In genomic region chr8:122162992-122163391, GRCm38 (mm10) we compare ENCODE assay signal across 8 mouse cellular contexts.
DNase-seq lines count a peak whose midpoint lies in the region; ATAC-seq and TF ChIP-seq lines count a peak whose summit lies in the region.

No protein-coding gene starts in this region.

- 36% methylated on average over 8 of the region's 8 CpGs for WGBS in midbrain, embryonic 10.5 days
- WGBS in midbrain, embryonic 13.5 days = 32% methylated on average over 8 of the region's 8 CpGs
- 36% methylated on average over 8 of the region's 8 CpGs for WGBS in kidney, adult 2 months
- WGBS in liver, embryonic 11.5 days = 29% methylated on average over 8 of the region's 8 CpGs

- H3K27ac ChIP-seq in midbrain, embryonic 10.5 days (replicated peaks) = no peak overlapping the region
- H3K27ac ChIP-seq in midbrain, embryonic 13.5 days = no peak overlapping the region
- no peak overlapping the region for H3K27ac ChIP-seq in kidney, adult 2 months (ENCODE audit: insufficient read depth, low read depth, low read length)
- H3K27ac ChIP-seq in liver, embryonic 11.5 days (ENCODE audit: low read depth, low read length) = no peak overlapping the region

- no peaks in the 10 kb centered on the region for H3K9me3 ChIP-seq in midbrain, embryonic 10.5 days (replicated peaks)
- no peaks in the 10 kb centered on the region for H3K9me3 ChIP-seq in midbrain, embryonic 13.5 days
- no peaks in the 10 kb centered on the region for H3K9me3 ChIP-seq in liver, embryonic 11.5 days (ENCODE audit: control insufficient read depth, low read length)

- no peak overlapping the region for H3K4me2 ChIP-seq in midbrain, embryonic 13.5 days (replicated peaks)
- H3K4me2 ChIP-seq in liver, embryonic 11.5 days = no peak overlapping the region

- no peak for TF ChIP-seq POLR2A in kidney, adult 2 months (IDR thresholded peaks at IDR 0.05; ENCODE audit: low read depth, low read length)

- no peaks in the 10 kb centered on the region for H3K36me3 ChIP-seq in midbrain, embryonic 10.5 days
- no peaks in the 10 kb centered on the region for H3K36me3 ChIP-seq in midbrain, embryonic 13.5 days
- no peaks in the 10 kb centered on the region for H3K36me3 ChIP-seq in kidney, adult 2 months (ENCODE audit: control insufficient read depth, insufficient read depth, low read length)
- H3K36me3 ChIP-seq in liver, embryonic 11.5 days (ENCODE audit: control insufficient read depth, insufficient read depth, low read length) = no peaks in the 10 kb centered on the region

- TF ChIP-seq CTCF in kidney, adult 2 months (conservative IDR thresholded peaks at IDR 0.05; ENCODE audit: insufficient read depth, insufficient read length, low read depth, low read length) = peak; percentile 84

- H3K27me3 ChIP-seq in midbrain, embryonic 10.5 days (ENCODE audit: low read depth, poor library complexity, severe bottlenecking) = no peaks in the 10 kb centered on the region
- no peaks in the 10 kb centered on the region for H3K27me3 ChIP-seq in midbrain, embryonic 13.5 days
- no peaks in the 10 kb centered on the region for H3K27me3 ChIP-seq in kidney, adult 2 months (replicated peaks; ENCODE audit: control insufficient read depth, insufficient read depth, low read length)
- H3K27me3 ChIP-seq in liver, embryonic 11.5 days (replicated peaks; ENCODE audit: control insufficient read depth, insufficient read depth, low read length) = no peaks in the 10 kb centered on the region; the same call in 1 of the 2 replicates

- ATAC-seq in midbrain, embryonic 13.5 days = no peak
- ATAC-seq in frontal cortex, adult (ENCODE audit: low TSS enrichment) = peak; percentile 64
- ATAC-seq in liver, embryonic 11.5 days (replicated peaks; ENCODE audit: low FRiP score) = no peak; the same call in 1 of the 2 replicates

- H3K4me1 ChIP-seq in midbrain, embryonic 10.5 days = 0 out of 2 replicates have a peak, but pooled peaks cover 6% of the 10 kb centered on the region
- no peaks in the 10 kb centered on the region for H3K4me1 ChIP-seq in midbrain, embryonic 13.5 days (replicated peaks)
- H3K4me1 ChIP-seq in kidney, adult 2 months (ENCODE audit: control insufficient read depth, insufficient read depth, low read length) = no peaks in the 10 kb centered on the region
- no peaks in the 10 kb centered on the region for H3K4me1 ChIP-seq in liver, embryonic 11.5 days (replicated peaks; ENCODE audit: control insufficient read depth, insufficient read depth, low read length)

- DNase-seq in midbrain, embryonic 10.5 days (ENCODE audit: low spot score) = peak; percentile 74
- DNase-seq in c-Kit-positive CD71-positive TER-119-negative erythroid progenitor cells, embryonic 14.5 days (ENCODE audit: low read depth) = peak; percentile 30
- peak; percentile 71 for DNase-seq in kidney, adult 2 months
- peak; percentile 71 for DNase-seq in liver, embryonic 11.5 days (ENCODE audit: low spot score)
- DNase-seq in retina, embryonic 14.5 days (ENCODE audit: low spot score) = peak; percentile 80
- peak; percentile 63 to 72 for DNase-seq in thymus, postnatal 36 days

- H3K4me3 ChIP-seq in midbrain, embryonic 10.5 days = no peak overlapping the region
- H3K4me3 ChIP-seq in midbrain, embryonic 13.5 days (replicated peaks) = no peak overlapping the region
- no peak overlapping the region for H3K4me3 ChIP-seq in kidney, adult 2 months (ENCODE audit: insufficient read depth, low read depth, low read length)
- no peak overlapping the region for H3K4me3 ChIP-seq in liver, embryonic 11.5 days (ENCODE audit: low read depth, low read length)

- H3K9ac ChIP-seq in midbrain, embryonic 13.5 days (replicated peaks) = no peak overlapping the region
- no peak overlapping the region for H3K9ac ChIP-seq in liver, embryonic 11.5 days (ENCODE audit: low read depth, low read length)

Comparison
In these comparisons a context has a peak if more than half of its experiments do, and no peak if none do; other contexts are left out.
1. DNase-seq: peak in every context shown above with its lines; median percentile 80 in retina, embryonic 14.5 days; 74 in midbrain, embryonic 10.5 days; 71 in kidney, adult 2 months; 71 in liver, embryonic 11.5 days; 68 in thymus, postnatal 36 days; 30 in c-Kit-positive CD71-positive TER-119-negative erythroid progenitor cells, embryonic 14.5 days.